Mouse (Mus musculus) brain, embryonic 14.5 days (tissue): Measurements from ENCODE around the gene Lamb1. TPM values are rescaled to one million over a fixed set of nuclear protein-coding genes. Genes with fewer than 3 reads are reported as not detected.

ENCODE experiments used
- DNase-seq: peaks from one replicate; pipeline ENCODE4 v3.0.0-alpha.2; 2011; ENCODE audit warnings: low read depth
- CTCF ChIP-seq: fragments of 200-500 bp; IDR thresholded peaks from 2 replicates; pipeline ENCODE4 v1.5.1; 2012; ENCODE audit warnings: inconsistent platforms, mild to moderate bottlenecking, moderate library complexity, borderline replicate concordance; ENCODE audit not compliant: insufficient read depth, insufficient read length; ENCODE audit errors: extremely low read depth
- POLR2A ChIP-seq: fragments of 200-500 bp; IDR thresholded peaks from 2 replicates; pipeline ENCODE4 v1.6.1; 2012; ENCODE audit warnings: mild to moderate bottlenecking, inconsistent platforms, borderline replicate concordance; ENCODE audit not compliant: poor library complexity, insufficient read depth, insufficient read length, severe bottlenecking; ENCODE audit errors: extremely low read depth
- polyA plus RNA-seq: library from polyadenylated mRNA; depleted of rRNA; stranded (reverse); fragments of >200 nt; gene quantifications from 2 replicates; pipeline ENCODE4 v1.2.3, GENCODE M21; 2012

Lamb1 gene
- polyA plus RNA-seq, 1 experiment = 25.7 TPM

GRCm38 (mm10) chr12:31261882-31262281 is 3.2 kb upstream of the Lamb1 start:
- TF ChIP-seq POLR2A = no peak
- no peak for TF ChIP-seq CTCF

GRCm38 (mm10) chr12:31263921-31264320 is 1.1 kb upstream of the Lamb1 start:
- no peak for DNase-seq
- TF ChIP-seq CTCF = no peak
- no peak for TF ChIP-seq POLR2A

More at GRCm38 (mm10) chr12:31261882-31262281, 3.2 kb upstream of the Lamb1 start:
- no peak for DNase-seq

- no peak for TF ChIP-seq CTCF
- TF ChIP-seq POLR2A = no peak
- DNase-seq = peak; percentile 75
These were observed 843 bp downstream of the Lamb1 start for GRCm38 (mm10) chr12:31265722-31266431.

GRCm38 (mm10) chr12:31266686-31267085 is 1.7 kb downstream of the Lamb1 start:
- peak; percentile 27 for DNase-seq
- TF ChIP-seq CTCF = no peak
- no peak for TF ChIP-seq POLR2A

- TF ChIP-seq POLR2A (no peak), CTCF (no peak)
- no peak for DNase-seq
These were observed 2.3 kb downstream of the Lamb1 start for GRCm38 (mm10) chr12:31267363-31267762.

- no peak for DNase-seq
- no peak for TF ChIP-seq CTCF
- TF ChIP-seq POLR2A = no peak
These were observed 3.3 kb downstream of the Lamb1 start for GRCm38 (mm10) chr12:31268315-31268714.

- no peak for TF ChIP-seq CTCF
- no peak for TF ChIP-seq POLR2A
- no peak for DNase-seq
These were observed 4.1 kb downstream of the Lamb1 start for GRCm38 (mm10) chr12:31269020-31269597.

- DNase-seq = no peak
- TF ChIP-seq CTCF (no peak), POLR2A (no peak)
These were observed 5.3 kb downstream of the Lamb1 start for GRCm38 (mm10) chr12:31270361-31270760.

- DNase-seq = no peak
- no peak for TF ChIP-seq POLR2A
- no peak for TF ChIP-seq CTCF
These were observed 5.7 kb downstream of the Lamb1 start for GRCm38 (mm10) chr12:31270776-31271175.

- peak; percentile 29 for DNase-seq
These were observed 6.5 kb downstream of the Lamb1 start for GRCm38 (mm10) chr12:31271361-31272011.

GRCm38 (mm10) chr12:31272012-31272735 is 7.1 kb downstream of the Lamb1 start:
- no peak for DNase-seq
- no peak for TF ChIP-seq POLR2A
- no peak for TF ChIP-seq CTCF

More at GRCm38 (mm10) chr12:31271361-31272011, 6.5 kb downstream of the Lamb1 start:
- TF ChIP-seq CTCF (no peak), POLR2A (no peak)
